Mouse (Mus musculus): ENCODE results near the gene Birc5. TPM values are rescaled to one million over a fixed set of nuclear protein-coding genes. Genes with fewer than 3 reads are reported as not detected.
"Not testable (repeated sequence)": the region's sequence is repeated elsewhere in the genome, so short reads cannot be mapped to it uniquely, and the experiment has no call there.

The Birc5 gene
- total RNA-seq, 4 experiments from 2014 or later, result 0.25 to 0.87 (median 0.67) TPM

GRCm38 (mm10) chr11:117826916-117827315 lies 22.1 kb upstream of the Birc5 start:
- no peak for DNase-seq (ENCODE audit: low spot score)

- DNase-seq (ENCODE audit: low spot score), result no peak
These were observed 21.7 kb upstream of the Birc5 start for GRCm38 (mm10) chr11:117827386-117827785.

- DNase-seq (ENCODE audit: low spot score), result no peak
These were observed 20.7 kb upstream of the Birc5 start for GRCm38 (mm10) chr11:117828149-117828887.

- DNase-seq (ENCODE audit: low spot score), result peak; percentile 72
These were observed 20.0 kb upstream of the Birc5 start for GRCm38 (mm10) chr11:117828888-117829604.

- no peak for DNase-seq (ENCODE audit: low spot score)
These were observed 19.3 kb upstream of the Birc5 start for GRCm38 (mm10) chr11:117829671-117830215.

- DNase-seq (ENCODE audit: low spot score), result no peak
These were observed 18.6 kb upstream of the Birc5 start for GRCm38 (mm10) chr11:117830401-117830800.

GRCm38 (mm10) chr11:117832086-117832969 lies 16.7 kb upstream of the Birc5 start:
- DNase-seq (ENCODE audit: low spot score), result peak; percentile 68

- not testable (repeated sequence) for DNase-seq (ENCODE audit: low spot score)
These were observed 15.5 kb upstream of the Birc5 start for GRCm38 (mm10) chr11:117833509-117833908.

- no peak for DNase-seq (ENCODE audit: low spot score)
These were observed 15.0 kb upstream of the Birc5 start for GRCm38 (mm10) chr11:117834086-117834485.

GRCm38 (mm10) chr11:117836306-117836705 lies 12.7 kb upstream of the Birc5 start:
- DNase-seq (ENCODE audit: low spot score), result no peak

GRCm38 (mm10) chr11:117838572-117838971 lies 10.5 kb upstream of the Birc5 start:
- no peak for DNase-seq (ENCODE audit: low spot score)

- no peak for DNase-seq (ENCODE audit: low spot score)
These were observed 10.0 kb upstream of the Birc5 start for GRCm38 (mm10) chr11:117839021-117839420.

GRCm38 (mm10) chr11:117840910-117841309 lies 8.1 kb upstream of the Birc5 start:
- no peak for DNase-seq (ENCODE audit: low spot score)

- DNase-seq (ENCODE audit: low spot score), result no peak
These were observed 5.6 kb upstream of the Birc5 start for GRCm38 (mm10) chr11:117843434-117843833.

- no peak for DNase-seq (ENCODE audit: low spot score)
These were observed 4.1 kb upstream of the Birc5 start for GRCm38 (mm10) chr11:117844997-117845396.

GRCm38 (mm10) chr11:117845651-117846050 lies 3.4 kb upstream of the Birc5 start:
- no peak for DNase-seq (ENCODE audit: low spot score)

- DNase-seq (ENCODE audit: low spot score), result no peak
These were observed 2.4 kb upstream of the Birc5 start for GRCm38 (mm10) chr11:117846640-117847039.

- DNase-seq (ENCODE audit: low spot score), result no peak
These were observed 1.3 kb upstream of the Birc5 start for GRCm38 (mm10) chr11:117847593-117848215.

GRCm38 (mm10) chr11:117848271-117848984 lies 623 bp upstream of the Birc5 start:
- no peak for DNase-seq (ENCODE audit: low spot score)

GRCm38 (mm10) chr11:117852875-117853274 lies 3.8 kb downstream of the Birc5 start:
- no peak for DNase-seq (ENCODE audit: low spot score)

- DNase-seq (ENCODE audit: low spot score), result no peak
These were observed 5.2 kb downstream of the Birc5 start for GRCm38 (mm10) chr11:117854241-117854640.

All from heart, adult 8-10 months (tissue).